Mouse (Mus musculus): Measurements from ENCODE around the gene Fndc7. TPM values are rescaled to one million over a fixed set of nuclear protein-coding genes. Genes with fewer than 3 reads are reported as not detected.
"Not testable (repeated sequence)": the region's sequence is repeated elsewhere in the genome, so short reads cannot be mapped to it uniquely, and the experiment has no call there.

The Fndc7 gene
- total RNA-seq, 2 experiments from 2014 or later = 0.07 to 0.42 TPM

GRCm38 (mm10) chr3:108887618-108887975, 2.2 kb downstream of the Fndc7 start:
- DNase-seq (ENCODE audit: low spot score in 2 of 2) = no peak

- DNase-seq (ENCODE audit: low spot score in 2 of 2) = no peak
Observed at GRCm38 (mm10) chr3:108886934-108887617, 2.7 kb downstream of the Fndc7 start.

GRCm38 (mm10) chr3:108885686-108886530, 3.9 kb downstream of the Fndc7 start:
- no peak for DNase-seq (ENCODE audit: low spot score in 2 of 2)

GRCm38 (mm10) chr3:108884706-108885289, 5.0 kb downstream of the Fndc7 start:
- no peak for DNase-seq (ENCODE audit: low spot score in 2 of 2)

- no peak for DNase-seq (ENCODE audit: low spot score in 2 of 2)
Observed at GRCm38 (mm10) chr3:108883067-108883466, 6.7 kb downstream of the Fndc7 start.

GRCm38 (mm10) chr3:108881873-108882272, 7.9 kb downstream of the Fndc7 start:
- DNase-seq (ENCODE audit: low spot score in 2 of 2) = not testable (repeated sequence)

- DNase-seq (ENCODE audit: low spot score in 2 of 2) = peak; percentile 12 to 18
Observed at GRCm38 (mm10) chr3:108880544-108881507, 9.0 kb downstream of the Fndc7 start.

GRCm38 (mm10) chr3:108879836-108880435, 9.9 kb downstream of the Fndc7 start:
- DNase-seq (ENCODE audit: low spot score in 2 of 2) = no peak

- no peak for DNase-seq (ENCODE audit: low spot score in 2 of 2)
Observed at GRCm38 (mm10) chr3:108879129-108879528, 10.7 kb downstream of the Fndc7 start.

- DNase-seq (ENCODE audit: low spot score in 2 of 2) = no peak
Observed at GRCm38 (mm10) chr3:108870631-108871030, 19.2 kb downstream of the Fndc7 start.

- DNase-seq (ENCODE audit: low spot score in 2 of 2) = no peak
Observed at GRCm38 (mm10) chr3:108867449-108867848, 22.4 kb downstream of the Fndc7 start.

- no peak for DNase-seq (ENCODE audit: low spot score in 2 of 2)
Observed at GRCm38 (mm10) chr3:108865676-108866075, 24.1 kb downstream of the Fndc7 start.

- no peak for DNase-seq (ENCODE audit: low spot score in 2 of 2)
Observed at GRCm38 (mm10) chr3:108865129-108865528, 24.7 kb downstream of the Fndc7 start.

GRCm38 (mm10) chr3:108863091-108863490, 26.7 kb downstream of the Fndc7 start:
- no peak for DNase-seq (ENCODE audit: low spot score in 2 of 2)

- DNase-seq (ENCODE audit: low spot score in 2 of 2) = not testable (repeated sequence)
Observed at GRCm38 (mm10) chr3:108862282-108862681, 27.5 kb downstream of the Fndc7 start.

- no peak for DNase-seq (ENCODE audit: low spot score in 2 of 2)
Observed at GRCm38 (mm10) chr3:108860786-108861185, 29.0 kb downstream of the Fndc7 start.

GRCm38 (mm10) chr3:108858231-108858770, 31.5 kb downstream of the Fndc7 start:
- peak in 1 of 2 experiments; percentile 23 for DNase-seq (ENCODE audit: low spot score in 2 of 2)

- DNase-seq (ENCODE audit: low spot score in 2 of 2) = no peak
Observed at GRCm38 (mm10) chr3:108857714-108858113, 32.1 kb downstream of the Fndc7 start.

- no peak for DNase-seq (ENCODE audit: low spot score in 2 of 2)
Observed at GRCm38 (mm10) chr3:108857124-108857470, 32.7 kb downstream of the Fndc7 start.

Measured in left cerebral cortex, adult 18-20 months (tissue).